Mouse (Mus musculus): ENCODE results near the gene Amn1.

The Amn1 gene

DNA sequence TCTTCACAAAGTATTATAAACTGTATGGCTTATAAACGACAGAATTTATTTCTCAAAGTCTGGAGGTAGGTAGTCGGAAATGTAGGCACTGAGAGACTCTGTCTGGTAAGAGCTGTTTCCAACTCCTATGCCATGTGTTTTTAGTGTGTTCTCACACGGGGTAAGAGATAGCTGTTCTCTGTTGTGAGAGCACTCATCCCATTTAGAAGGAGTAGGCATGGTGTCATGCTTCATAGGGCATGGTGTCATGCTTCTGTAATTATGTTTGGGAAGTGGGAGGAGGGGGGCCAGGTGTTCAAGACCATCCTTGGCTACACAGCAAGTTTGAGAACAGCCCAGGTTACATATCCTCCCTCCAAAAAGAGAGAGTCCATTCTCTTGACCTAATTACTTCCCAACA is 80.9 kb downstream of the Amn1 start:
- DNase-seq (ENCODE audit: low read depth): no peak
